Mouse (Mus musculus) mouse trophoblast stem cell (cell line): Measurements from ENCODE around the gene Ninl.

Experiments
- in situ Hi-C, 2 experiments: fragments of 300-500 bp; cut with MseI, MboI; formaldehyde crosslinking; loops; 2 replicates in 1 of 2; 3 replicates in 1 of 2; pipeline ENCODE4 v1.15.1; 2025

Gene Ninl

GRCm38 (mm10) chr2:150999021-150999420, 40.2 kb downstream of the Ninl start:
- in situ Hi-C loops: no loop called here

- in situ Hi-C loops: no loop called here
Measured at GRCm38 (mm10) chr2:150997618-150998017, 41.6 kb downstream of the Ninl start.

GRCm38 (mm10) chr2:150995324-150995723, 43.9 kb downstream of the Ninl start:
- in situ Hi-C loops: no loop called here

- in situ Hi-C loops: no loop called here
Measured at GRCm38 (mm10) chr2:150991050-150991449, 48.1 kb downstream of the Ninl start.

- in situ Hi-C loops: no loop called here
Measured at GRCm38 (mm10) chr2:150990506-150990905, 48.7 kb downstream of the Ninl start.

- in situ Hi-C loops: no loop called here
Measured at GRCm38 (mm10) chr2:150985359-150985758, 53.8 kb downstream of the Ninl start.

GRCm38 (mm10) chr2:150982051-150982450, 57.1 kb downstream of the Ninl start:
- in situ Hi-C loops: no loop called here

- in situ Hi-C loops: no loop called here
Measured at GRCm38 (mm10) chr2:150981524-150981923, 57.7 kb downstream of the Ninl start.

- in situ Hi-C loops: no loop called here
Measured at GRCm38 (mm10) chr2:150979861-150980620, 59.1 kb downstream of the Ninl start.

- in situ Hi-C loops: no loop called here
Measured at GRCm38 (mm10) chr2:150978791-150979190, 60.4 kb downstream of the Ninl start.

- in situ Hi-C loops: no loop called here
Measured at GRCm38 (mm10) chr2:150977676-150978075, 61.5 kb downstream of the Ninl start.

GRCm38 (mm10) chr2:150976871-150977270, 62.3 kb downstream of the Ninl start:
- in situ Hi-C loops: no loop called here

GRCm38 (mm10) chr2:150973401-150974115, 65.6 kb downstream of the Ninl start:
- in situ Hi-C loops: no loop called here

GRCm38 (mm10) chr2:150972681-150973080, 66.5 kb downstream of the Ninl start:
- in situ Hi-C loops: no loop called here

GRCm38 (mm10) chr2:150971856-150972255, 67.3 kb downstream of the Ninl start:
- in situ Hi-C loops: no loop called here

- in situ Hi-C loops: no loop called here
Measured at GRCm38 (mm10) chr2:150969231-150969630, 70.0 kb downstream of the Ninl start.

- in situ Hi-C loops: no loop called here
Measured at GRCm38 (mm10) chr2:150967491-150967890, 71.7 kb downstream of the Ninl start.

GRCm38 (mm10) chr2:150965951-150966350, 73.2 kb downstream of the Ninl start:
- in situ Hi-C loops: no loop called here

GRCm38 (mm10) chr2:150964641-150965040, 74.5 kb downstream of the Ninl start:
- in situ Hi-C loops: no loop called here

- in situ Hi-C loops: no loop called here
Measured at GRCm38 (mm10) chr2:150963246-150963645, 75.9 kb downstream of the Ninl start.

- in situ Hi-C loops: no loop called here
Measured at GRCm38 (mm10) chr2:150959521-150959920, 79.7 kb downstream of the Ninl start.

GRCm38 (mm10) chr2:150955859-150956258, 83.3 kb downstream of the Ninl start:
- in situ Hi-C loops: no loop called here

GRCm38 (mm10) chr2:150951201-150951600, 88.0 kb downstream of the Ninl start:
- in situ Hi-C loops: no loop called here
